Mouse (Mus musculus): ENCODE measurements at regions not wholly inside any gene's neighbourhood (a gene's known extent, or its start where the extent isn't known, plus 50 kb on each side); places are given as distances from the start of the nearest gene placed in this dataset.
A peak's percentile ranks its signal among the peaks of the same experiment; 100 is the strongest.

DNA sequence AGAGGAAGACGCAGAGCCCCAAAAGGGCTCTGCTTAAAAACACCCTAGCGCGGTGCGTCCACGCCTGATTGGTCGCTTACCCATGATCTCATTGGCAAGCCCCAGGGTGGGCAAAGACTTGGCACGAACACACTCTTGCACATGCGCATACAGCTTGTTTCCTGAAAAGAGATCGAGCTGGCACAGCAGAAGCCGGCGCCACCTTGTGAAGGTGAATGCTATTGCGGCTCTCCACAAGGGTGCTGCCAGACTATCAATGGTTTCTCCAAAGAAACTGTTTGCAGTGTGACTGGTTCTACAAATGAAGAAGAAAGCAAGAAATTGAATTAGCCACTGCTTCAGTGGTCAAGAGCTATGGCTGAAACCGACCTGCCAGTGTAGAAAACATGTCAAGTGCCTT lies 165.1 kb upstream of the Speer2 start:
- TF ChIP-seq POLR2A (IDR thresholded peaks at IDR 0.05; ENCODE audit: borderline replicate concordance, extremely low read depth, insufficient read depth, insufficient read length, poor library complexity, severe bottlenecking) (no peak), CTCF (IDR thresholded peaks at IDR 0.05; ENCODE audit: borderline replicate concordance, extremely low read depth, insufficient read depth, insufficient read length) (peak; percentile 36; the same call in 1 of the 2 replicates)

All from brain, embryonic 14.5 days (tissue).